Mouse (Mus musculus) liver, adult 2 months (tissue): ENCODE measurements around the gene Defa36.
"Not testable (repeated sequence)": the region's sequence is repeated elsewhere in the genome, so short reads cannot be mapped to it uniquely, and the experiment has no call there.

Source experiments
- CTCF ChIP-seq: fragments of 200-500 bp; IDR thresholded peaks from 2 replicates; pipeline ENCODE4 v1.5.1; 2011; ENCODE audit warnings: low read depth, low read length, control low read depth
- POLR2A ChIP-seq: fragments of 200-500 bp; IDR thresholded peaks from 2 replicates; pipeline ENCODE4 v1.6.1; 2011; ENCODE audit warnings: low read length, control low read depth; ENCODE audit not compliant: insufficient read depth; ENCODE audit errors: extremely low read depth

- not testable (repeated sequence) for TF ChIP-seq CTCF, POLR2A
Measured at GRCm38 (mm10) chr8:21427111-21427510, at the start of gene Defa36.
